Mouse (Mus musculus): ENCODE results near the gene App.

Gene App

GRCm38 (mm10) chr16:85150902-85151301, 22.7 kb downstream of the App start:
- DNase-seq (ENCODE audit: low read depth, low spot score): no peak

- no peak for DNase-seq (ENCODE audit: low read depth, low spot score)
These were observed 24.1 kb downstream of the App start for GRCm38 (mm10) chr16:85149509-85149871.

- DNase-seq (ENCODE audit: low read depth, low spot score): no peak
These were observed 24.7 kb downstream of the App start for GRCm38 (mm10) chr16:85148615-85149508.

- DNase-seq (ENCODE audit: low read depth, low spot score): no peak
These were observed 26.1 kb downstream of the App start for GRCm38 (mm10) chr16:85147440-85147839.

DNA sequence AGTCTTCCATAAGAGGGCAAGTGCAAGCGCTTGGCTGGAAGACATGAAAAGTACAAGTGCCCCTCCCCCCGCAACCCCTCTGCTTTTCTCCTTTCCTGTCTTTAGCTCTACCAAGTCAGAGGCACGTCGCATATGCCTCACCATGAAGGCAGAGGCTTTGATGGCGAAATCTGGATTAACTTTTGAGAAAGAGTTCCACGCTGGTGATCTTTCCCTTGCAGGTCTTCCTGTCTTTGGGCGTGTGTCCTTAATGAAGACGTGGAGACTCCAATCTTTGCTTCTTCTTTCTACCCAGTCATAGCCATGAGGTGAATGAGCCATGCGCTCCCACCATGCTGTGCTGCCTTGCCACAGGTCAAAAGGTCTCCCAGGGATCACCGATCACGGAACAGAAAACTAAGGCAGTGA, 27.8 kb downstream of the App start:
- DNase-seq (ENCODE audit: low read depth, low spot score): no peak

- DNase-seq (ENCODE audit: low read depth, low spot score): no peak
These were observed 28.2 kb downstream of the App start for GRCm38 (mm10) chr16:85145369-85145768.

DNA sequence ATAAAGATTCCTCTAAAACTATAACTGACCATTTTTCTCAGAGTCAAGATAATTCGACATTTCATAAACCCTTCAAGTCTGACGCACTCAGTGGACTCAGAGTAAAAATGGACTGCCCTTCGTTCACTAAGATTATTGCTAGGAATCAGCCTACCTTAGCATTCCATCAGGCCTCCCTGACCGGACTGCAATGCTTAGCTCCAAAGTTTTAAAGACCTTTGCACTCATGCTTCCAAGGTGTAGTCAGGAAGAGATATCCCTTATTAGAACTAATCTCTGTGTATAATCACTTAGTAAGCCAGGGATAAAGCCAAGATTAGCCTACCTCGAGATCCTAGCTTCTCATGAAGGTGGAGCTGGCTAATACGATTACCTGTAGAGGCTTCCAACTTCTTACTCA, 29.2 kb downstream of the App start:
- DNase-seq (ENCODE audit: low read depth, low spot score): no peak

GRCm38 (mm10) chr16:85143863-85144262, 29.7 kb downstream of the App start:
- no peak for DNase-seq (ENCODE audit: low read depth, low spot score)

- no peak for DNase-seq (ENCODE audit: low read depth, low spot score)
These were observed 30.4 kb downstream of the App start for GRCm38 (mm10) chr16:85143188-85143587.

DNA sequence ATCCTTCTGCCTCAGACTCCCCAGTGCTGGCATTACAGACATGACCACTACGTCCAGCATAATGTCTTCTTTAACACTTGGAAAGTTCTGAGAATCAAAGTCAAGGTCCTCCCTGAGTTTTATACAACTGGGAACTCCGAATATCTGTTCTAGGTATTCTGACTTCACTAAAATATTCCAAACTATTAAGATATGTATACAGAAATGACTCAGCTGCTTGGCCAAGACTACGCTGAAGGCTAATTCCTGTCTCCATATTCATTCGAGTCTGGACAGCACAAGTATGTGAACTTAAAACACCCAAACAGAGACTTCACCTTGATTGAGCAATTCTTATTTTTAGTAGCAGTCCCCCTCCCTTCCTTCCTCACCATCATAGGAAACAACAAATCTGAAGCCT, 32.2 kb downstream of the App start:
- no peak for DNase-seq (ENCODE audit: low read depth, low spot score)

- DNase-seq (ENCODE audit: low read depth, low spot score): no peak
These were observed 34.4 kb downstream of the App start for GRCm38 (mm10) chr16:85139178-85139604.

DNA sequence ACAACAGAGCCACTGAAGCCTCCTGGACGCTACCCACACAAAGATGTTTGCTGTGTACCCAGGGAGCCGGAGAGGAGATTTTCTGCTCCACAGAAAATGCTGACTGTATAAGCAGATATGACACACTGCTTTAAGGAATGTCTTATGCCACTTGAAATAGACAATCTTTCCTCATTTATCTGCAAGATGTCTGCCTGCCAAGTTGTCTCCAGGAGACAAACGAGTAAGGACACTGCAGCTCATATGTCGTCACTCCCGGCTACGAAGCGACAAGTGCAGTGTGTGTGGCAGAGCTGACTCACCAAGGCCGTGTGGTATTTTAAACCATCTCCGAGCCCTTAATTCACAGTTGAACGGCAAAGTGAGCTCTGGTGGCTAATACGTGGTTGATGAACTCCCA, 36.2 kb downstream of the App start:
- no peak for DNase-seq (ENCODE audit: low read depth, low spot score)

- no peak for DNase-seq (ENCODE audit: low read depth, low spot score)
These were observed 37.5 kb downstream of the App start for GRCm38 (mm10) chr16:85136046-85136445.

DNA sequence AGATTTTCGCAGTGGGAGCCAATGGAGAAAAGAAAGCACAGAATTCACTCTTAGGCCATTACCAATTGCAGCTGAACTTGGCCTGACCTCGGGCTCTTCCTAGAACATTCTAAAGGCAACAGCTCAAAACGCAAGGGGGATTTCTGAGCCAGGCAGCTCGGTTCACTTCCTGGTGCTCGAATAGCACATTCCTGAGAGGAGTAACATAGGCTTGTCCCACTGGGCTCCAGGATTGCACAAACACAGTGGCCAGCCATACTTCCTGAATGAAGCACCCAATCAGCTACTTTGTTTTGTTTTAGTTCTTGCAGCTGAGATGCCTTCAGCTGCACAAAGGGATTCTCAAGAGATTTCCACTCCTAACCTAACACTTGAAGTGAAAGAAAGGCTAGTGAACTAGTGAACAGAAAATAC, 40.1 kb downstream of the App start:
- DNase-seq (ENCODE audit: low read depth, low spot score): no peak

DNA sequence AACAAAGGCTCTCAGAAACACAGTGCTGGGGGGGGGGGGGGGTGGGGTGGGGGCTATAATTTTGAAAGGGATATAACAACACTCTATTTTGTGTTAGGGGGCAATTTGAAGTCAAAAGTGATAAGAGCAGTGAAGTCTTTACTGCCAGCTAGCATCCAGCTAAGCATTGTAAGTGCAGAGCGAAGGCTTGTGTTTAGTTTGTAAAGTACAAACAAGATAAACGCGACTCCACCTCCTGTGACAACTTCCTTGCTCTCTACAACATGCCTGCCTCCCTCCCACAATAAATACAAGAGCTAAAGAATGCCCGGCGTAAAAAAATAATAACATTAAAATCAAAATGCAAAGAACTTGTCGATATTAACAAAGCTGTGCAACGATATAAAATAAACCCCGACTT, 40.5 kb downstream of the App start:
- DNase-seq (ENCODE audit: low read depth, low spot score): no peak

GRCm38 (mm10) chr16:85132182-85132581, 41.4 kb downstream of the App start:
- no peak for DNase-seq (ENCODE audit: low read depth, low spot score)

DNA sequence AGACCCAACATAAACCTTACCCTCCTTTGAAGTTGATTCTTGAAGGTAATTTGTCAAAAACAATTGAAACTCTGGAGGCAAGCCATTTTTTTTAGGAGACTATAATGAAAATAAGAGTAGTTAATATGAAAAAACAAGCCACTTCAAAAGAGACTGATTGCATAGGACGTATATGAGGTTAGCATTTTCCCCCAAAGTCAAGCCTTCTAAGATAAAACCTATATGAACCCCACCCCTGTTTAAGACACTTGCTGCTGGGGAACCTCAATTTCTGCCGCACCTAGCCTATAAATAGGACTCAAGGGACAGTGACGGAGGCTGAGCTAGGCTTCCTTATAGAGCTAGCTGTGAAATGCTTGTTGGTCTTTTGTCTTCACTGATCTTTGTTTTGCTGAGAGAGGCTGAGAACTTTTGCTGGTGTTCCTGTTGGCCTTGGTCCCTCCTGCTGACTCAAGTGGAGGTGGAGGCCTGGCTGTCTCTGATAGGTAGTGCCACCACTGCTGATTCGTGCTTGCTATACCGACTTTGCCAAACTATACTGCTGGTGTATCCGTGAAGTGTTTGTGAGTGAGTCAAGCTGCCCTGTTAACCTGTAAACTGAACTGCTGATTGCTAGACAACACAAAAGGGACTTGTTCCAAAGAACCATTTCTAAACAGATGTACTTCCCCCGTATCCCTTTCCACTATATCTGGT, 42.6 kb downstream of the App start:
- no peak for DNase-seq (ENCODE audit: low read depth, low spot score)

- DNase-seq (ENCODE audit: low read depth, low spot score): peak; percentile 81
These were observed 44.6 kb downstream of the App start for GRCm38 (mm10) chr16:85128693-85129657.

- peak; percentile 83 for DNase-seq (ENCODE audit: low read depth, low spot score)
These were observed 45.3 kb downstream of the App start for GRCm38 (mm10) chr16:85128347-85128664.

DNA sequence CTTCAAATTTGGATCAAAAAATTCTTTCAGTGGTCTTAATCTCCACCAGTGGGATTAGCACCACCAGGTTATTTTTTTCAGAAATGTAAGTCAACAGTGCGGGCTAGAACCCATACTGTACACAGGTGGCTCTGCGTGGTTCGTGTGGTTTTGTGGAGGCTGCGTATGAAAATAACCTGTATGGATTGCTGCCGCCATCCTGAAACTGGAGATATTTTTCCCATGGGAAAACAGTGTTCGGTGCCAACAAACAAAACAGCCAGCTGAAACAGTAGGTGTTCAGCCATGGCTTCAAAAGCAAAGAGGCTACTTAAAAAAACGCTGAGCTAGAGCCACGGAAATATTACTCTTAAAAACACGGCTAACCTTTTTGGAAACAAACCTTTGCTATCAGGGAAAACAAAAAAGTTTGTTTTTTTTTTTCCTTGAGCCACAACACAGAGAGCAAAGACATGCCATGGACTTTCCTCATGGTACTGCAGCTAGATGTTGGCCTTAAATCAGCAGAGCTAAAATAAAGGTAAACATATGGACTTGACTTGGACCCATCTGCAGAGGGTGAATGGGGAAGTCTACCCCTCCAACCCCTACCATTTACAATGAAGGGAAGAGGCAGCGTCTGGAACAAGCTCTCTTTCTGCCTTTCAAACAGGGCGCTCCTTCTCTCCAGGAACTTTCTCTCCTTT, 45.8 kb downstream of the App start:
- DNase-seq (ENCODE audit: low read depth, low spot score): no peak

DNA sequence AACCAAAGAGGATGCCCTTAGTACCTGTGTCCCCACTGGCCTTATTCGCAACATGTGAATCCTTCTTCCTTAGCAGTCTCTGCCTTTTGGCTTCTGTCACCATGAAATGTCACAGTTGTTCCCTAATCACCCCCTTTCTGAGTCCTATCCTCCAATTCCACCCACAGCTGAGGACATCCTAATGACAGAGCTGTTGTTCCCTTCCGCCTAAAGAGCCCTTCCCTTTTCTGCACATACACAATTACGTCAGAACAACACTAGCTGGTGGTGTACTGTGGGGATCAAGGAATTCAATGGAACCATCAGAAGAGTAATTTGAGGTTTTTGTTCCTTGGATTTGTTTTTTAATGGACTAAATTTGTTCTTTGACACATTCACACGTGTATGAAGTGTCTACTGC, 48.9 kb downstream of the App start:
- no peak for DNase-seq (ENCODE audit: low read depth, low spot score)

Data from forelimb bud, embryonic 11.5 days (tissue).